Mouse (Mus musculus) cerebellum, adult 18-20 months (tissue): Measurements from ENCODE around the gene Cdk4.
"Not testable (repeated sequence)": the region's sequence is repeated elsewhere in the genome, so short reads cannot be mapped to it uniquely, and the experiment has no call there.

Experiments
- DNase-seq, 2 experiments: peaks; one replicate each; pipeline ENCODE4 v3.0.0; 2021

Cdk4 gene

DNA sequence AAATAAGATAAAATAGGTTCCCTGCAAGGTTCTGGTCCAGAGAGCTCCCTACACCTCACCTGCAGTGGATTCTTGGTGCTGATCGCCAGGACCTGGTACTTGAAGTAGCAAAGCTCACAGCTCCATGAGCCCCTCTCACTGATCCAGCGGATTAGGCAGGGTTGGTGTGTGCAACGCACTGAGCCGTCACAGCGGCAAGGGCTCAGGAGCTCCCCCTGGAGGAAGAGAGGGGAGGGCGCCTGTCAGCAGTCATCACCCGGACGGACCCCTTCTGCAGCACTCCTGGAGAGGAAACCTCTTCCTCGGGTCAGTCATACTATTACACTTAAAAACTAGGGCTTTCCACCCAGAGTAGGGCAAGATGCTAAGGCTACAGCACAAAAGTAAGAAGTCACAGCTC, 5.2 kb upstream of the Cdk4 start:
- DNase-seq: peak; percentile 79 to 85

DNA sequence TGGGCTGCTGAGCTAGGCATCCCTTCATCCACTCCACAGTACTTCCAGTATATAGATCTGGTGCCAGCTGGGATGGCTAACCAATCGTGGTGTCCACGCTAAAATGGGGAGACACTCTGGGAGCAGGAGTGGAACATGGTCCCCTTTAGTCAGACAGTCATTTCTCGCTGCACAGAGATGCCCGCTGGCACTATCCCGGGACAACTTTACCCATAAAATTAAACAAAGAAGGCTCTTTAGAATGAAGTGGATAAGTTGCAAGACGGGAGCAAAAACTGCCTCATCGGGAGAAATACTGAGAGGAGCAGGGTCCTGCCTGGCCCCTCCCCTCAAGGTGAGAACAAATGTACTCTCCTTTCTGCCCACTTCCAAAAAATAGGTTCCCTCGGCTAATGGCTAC, 4.6 kb upstream of the Cdk4 start:
- DNase-seq: peak in 1 of 2 experiments; percentile 35

DNA sequence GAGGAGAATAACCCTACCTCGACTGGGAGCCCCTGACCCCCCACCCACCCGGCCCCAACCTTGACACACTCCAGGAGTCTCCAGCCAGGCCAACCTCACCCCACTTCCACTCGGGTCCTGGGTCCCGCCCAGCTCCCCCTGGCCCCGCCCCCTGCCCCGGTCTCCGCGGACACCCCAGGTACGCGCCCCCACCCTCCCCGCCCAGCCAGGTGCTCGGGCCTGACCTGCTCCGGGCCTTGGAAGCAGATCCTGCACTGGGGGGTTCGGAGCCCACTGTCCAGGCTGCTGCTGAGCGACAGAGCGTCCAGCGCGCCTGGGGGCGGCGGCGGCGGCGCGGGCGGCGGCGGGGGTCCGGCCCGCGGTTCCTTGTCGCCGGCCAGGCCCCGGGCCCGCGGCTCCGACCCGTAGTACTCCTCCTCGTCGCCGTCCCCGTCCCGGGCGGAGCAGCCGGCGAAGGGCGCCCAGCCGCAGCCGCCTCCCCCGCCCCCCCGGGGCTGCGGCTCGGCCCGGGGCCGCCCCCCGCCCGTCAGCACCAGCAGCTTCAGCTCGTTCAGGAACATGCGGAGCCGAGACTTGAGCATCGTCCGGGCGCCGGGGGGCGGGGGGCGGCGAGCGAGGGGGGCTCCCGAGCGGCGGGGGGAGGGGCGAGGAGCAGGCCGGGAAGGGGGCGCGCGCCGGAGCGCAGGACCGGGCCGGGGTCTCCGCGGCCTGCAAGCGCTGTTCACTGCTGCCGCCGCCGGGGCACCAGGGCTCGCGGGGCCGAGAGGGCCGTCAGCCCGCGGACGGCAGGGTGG, 4.0 kb upstream of the Cdk4 start:
- peak; percentile 41 to 60 for DNase-seq

DNA sequence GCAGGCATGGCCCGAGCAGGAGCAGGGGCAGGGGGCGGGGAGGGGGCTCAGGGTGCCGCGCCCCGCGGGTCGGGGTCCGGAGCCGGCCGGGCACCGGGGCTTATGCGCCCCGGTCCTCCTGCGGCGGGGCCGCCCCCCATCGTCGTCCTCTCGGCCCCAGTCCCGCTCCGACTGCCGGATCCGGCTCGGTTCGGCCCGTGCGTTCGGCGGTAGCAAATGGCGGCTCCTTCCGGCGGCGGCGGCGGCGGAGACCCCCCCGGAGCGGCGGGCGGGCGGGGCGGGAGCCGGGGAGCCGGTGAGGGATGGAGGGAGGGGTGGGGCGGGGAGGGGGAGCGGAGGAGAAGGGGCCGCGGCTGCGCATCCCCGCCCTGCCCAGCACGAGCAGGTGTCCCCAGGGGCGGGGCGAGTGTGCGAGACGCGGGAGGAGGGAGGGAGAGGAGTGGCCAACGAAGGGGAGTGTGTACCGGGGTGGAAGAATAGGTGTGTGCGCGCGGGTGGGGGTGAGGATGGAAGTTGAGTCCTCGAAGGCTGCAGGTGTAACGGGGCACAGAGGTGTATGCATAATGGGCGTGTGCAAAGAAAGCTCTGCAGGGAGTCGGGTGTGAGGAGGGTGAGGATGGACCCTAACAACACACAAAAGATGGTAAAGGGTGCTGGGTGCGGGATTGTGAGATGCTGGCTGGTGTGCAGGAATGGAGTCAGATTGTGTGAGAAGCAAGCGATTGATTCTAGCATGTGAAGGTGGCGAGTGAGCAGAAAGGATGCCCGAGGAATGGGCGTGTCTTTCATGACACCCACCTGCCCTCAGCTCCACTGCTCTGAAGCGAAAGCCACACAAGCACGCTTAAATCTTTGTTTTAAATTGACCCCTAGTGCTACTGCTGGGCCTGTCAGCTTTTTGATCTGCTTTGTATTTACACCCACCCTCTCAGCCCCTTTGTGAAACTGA, 3.1 kb upstream of the Cdk4 start, which contains the start of gene March9:
TSS of gene March9 (minus strand) at position 217 of the 949 bp plus-strand sequence.
- peak; percentile 89 to 95 for DNase-seq

DNA sequence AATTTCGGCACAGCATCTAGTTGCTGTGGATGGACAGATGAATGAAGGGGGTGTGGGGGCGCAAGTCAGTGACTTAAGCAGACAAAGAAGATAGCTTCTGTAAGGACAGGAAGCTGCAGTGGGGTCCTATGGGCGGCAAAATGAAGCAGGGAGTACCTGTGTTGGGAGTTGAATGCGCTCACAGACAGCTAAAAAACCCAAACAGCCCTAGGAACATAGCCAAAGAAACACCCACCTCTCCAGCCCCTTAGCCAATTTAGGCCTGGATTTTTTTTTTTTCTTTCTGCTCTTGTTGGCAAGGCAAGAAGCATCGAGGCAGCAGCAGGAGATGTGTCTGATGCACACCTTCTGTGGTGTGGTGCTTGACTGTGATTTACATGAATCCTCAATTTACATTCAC, 2.2 kb upstream of the Cdk4 start:
- DNase-seq: no peak

DNA sequence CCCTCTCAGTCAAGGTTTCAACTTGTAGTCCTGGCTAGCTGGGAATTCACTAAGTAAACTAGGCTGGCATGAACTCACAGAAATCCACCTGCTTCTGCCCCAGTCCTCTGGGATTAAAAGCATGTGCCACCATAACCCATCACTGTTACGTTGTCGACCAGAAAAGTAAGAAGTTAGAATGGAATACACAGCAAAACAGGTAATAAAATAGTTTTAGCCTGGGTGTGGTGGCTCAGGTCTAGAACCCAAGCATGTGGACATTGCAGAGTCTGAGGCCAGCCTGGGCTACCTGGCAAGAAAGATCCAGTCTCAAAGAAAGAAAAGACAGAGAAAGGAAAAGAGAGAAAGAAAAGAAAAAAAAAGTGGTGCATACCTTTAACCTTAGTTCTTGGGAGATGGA, 1.8 kb upstream of the Cdk4 start:
- DNase-seq: no peak

DNA sequence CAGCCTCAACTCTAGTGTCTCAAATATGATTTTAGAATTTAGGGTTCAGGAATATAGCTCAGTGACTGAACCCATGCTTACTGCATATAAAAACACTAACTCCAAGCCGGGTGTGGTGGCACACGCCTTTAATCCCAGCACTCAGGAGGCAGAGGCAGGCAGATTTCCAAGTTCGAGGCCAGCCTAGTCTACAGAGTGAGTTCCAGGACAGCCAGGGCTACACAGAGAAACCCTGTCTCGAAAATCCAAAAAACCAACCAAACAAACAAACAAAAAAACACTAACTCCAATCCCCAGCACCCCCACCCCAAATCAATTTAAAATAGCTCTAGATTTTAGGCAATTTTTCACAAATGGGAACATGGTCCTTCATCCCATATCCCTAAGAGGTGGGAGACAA, 1.2 kb upstream of the Cdk4 start:
- not testable (repeated sequence) for DNase-seq

DNA sequence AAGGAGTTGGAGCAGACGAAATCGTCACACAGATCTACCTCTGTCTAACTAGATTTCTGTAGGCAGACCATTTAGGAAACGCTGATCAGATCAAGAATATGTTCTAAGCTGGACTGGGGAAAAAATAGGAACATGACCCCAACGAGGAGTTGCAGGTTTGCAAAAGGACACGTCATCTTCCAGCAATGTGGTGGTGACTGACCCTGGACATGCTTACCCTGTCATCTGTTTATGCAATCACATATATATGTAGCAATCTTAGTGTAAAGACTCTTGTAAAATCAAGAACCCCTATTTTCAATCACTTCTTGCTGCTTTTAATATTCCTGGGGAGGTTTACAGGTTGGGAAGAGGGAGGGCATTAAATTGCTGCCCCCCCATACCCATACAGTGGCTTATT, 831 bp upstream of the Cdk4 start:
- no peak for DNase-seq

DNA sequence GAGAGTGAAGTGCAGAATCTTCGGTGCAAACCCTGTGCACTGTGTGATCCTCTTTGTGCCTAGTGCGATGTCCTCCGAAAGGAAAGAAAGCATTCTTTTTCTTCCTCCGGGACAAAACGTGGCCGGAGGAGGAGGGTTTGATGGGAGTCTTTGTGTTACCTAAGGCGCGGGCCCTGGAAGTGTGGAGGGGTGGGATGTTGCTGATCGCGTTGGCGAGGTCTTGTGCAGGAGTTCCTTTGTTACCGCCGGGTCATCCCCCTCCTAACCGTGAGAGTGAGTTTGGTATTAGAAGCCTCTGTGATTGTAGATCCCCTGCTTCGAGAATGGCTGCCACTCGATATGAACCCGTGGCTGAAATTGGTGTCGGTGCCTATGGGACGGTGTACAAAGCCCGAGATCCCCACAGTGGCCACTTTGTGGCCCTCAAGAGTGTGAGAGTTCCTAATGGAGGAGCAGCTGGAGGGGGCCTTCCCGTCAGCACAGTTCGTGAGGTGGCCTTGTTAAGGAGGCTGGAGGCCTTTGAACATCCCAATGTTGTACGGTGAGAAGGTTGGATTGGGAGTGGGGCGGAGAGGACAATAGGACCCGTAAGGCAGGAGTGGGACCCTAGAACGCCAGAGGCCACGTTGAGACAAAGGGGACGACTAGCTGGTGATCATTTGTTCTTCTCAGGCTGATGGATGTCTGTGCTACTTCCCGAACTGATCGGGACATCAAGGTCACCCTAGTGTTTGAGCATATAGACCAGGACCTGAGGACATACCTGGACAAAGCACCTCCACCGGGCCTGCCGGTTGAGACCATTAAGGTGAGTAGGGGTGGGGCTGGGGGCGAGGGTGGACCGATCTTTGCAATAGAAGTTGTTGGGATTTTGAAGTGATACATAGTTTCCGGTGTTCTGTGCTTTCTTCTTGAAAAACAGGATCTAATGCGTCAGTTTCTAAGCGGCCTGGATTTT, 858 bp downstream of the Cdk4 start:
- peak in 1 of 2 experiments; percentile 41 for DNase-seq

DNA sequence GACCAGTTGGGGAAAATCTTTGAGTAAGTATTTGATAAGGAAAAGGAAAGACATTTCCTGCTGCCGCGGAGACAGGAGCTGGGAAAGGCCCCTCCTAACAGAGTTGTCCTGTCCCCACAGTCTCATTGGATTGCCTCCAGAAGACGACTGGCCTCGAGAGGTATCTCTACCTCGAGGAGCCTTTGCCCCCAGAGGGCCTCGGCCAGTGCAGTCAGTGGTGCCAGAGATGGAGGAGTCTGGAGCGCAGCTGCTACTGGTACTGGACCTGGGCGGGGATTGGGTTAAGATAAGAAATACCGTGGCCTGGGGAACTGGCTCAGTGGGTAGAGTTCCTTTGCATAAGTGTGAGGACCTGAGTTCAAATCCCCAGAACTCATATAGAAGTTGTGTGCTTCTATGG, 2.6 kb downstream of the Cdk4 start:
- DNase-seq: no peak

DNA sequence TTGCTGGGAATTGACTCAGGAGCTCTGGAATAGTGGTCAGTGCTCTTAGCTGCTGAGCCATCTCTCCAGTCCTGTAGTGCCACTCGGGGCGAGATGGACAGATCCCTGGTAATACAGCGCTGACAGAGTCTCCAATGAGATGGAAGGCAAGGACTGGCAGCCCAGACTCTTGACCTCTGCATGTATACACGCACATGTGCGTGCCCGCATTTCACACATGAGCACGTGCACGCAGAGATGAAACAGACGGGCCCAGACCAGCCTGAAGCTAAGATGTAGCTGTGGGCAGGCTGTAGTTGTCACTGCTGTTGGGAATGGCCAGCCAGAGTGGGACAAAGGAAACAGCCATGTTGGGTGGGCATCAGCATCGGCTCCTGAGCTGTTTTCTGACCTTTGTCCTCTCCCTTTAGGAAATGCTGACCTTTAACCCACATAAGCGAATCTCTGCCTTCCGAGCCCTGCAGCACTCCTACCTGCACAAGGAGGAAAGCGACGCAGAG, 3.2 kb downstream of the Cdk4 start:
- no peak for DNase-seq

DNA sequence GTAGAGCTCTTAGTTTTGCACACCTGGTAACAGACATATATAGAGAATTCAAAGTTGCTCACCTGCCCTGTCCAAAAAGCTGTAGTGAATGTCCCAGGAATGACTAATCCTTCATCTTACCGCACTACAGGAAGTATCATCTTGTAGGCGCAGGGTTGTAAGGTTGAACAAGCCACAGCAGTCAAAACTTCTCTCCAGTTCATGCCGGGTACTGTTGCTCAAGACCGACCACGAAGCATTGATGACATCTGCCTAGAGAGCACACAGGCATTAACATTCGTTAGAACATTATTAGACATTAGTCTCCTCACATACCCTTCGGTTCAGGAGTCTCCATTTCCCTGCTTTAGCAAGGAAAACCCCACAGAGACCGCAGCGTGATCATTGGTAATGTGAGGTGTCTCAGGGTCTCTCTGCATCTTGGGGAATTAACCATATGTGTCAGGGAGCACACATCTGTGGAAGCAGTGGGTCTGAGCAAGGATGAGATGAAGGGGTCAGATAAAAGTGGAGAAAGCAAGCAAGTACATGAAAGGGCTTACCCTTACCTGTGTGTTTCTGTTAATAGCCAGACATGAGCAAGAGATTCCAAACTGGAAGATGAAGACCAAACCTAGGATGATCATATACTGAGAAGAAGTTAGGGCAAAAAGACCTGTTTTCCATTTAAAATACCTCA, 5.2 kb downstream of the Cdk4 start:
- DNase-seq: no peak

DNA sequence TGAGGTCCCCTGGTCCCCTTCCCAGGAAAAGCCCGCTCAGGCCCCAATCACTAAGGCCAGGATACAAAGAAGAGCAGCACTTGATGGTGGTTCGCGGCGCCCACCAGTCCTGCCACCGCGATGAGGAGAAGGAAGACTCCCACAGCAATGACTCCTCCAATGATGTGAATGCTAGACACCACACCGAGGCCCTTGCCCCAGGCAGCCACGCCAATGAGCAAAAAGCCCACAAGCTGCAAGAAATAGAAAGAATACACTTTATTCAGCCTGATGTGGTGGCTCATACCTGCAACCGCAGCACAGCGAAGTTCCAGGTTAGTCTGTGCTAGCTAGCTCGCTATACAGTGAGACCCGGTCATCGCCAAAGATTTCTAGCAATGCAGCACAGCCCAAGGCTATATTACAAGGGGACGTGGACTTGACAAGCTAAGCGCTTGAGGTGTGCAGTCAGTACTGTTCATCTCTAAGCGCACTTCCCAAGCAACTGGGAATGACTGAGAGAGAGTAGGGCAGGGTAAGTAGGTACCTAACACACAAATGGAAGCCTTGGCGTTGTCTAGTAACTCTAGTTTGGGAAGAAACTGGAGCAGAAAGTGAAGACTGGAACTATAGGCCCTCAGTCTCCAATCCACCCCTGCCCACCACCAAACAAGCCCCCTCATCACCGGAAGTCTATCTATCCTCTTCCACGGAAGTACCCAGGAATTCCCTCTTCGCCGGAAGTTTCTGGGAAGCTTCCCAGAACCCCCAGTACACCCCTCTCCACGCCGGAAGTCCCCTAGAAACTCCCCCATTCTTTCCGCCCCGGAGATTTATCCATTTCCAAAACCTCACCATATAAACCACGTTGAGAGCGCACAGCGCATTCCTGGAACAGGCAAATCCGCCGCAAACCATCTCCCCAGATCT, 6.2 kb downstream of the Cdk4 start:
- peak in 1 of 2 experiments; percentile 33 for DNase-seq

DNA sequence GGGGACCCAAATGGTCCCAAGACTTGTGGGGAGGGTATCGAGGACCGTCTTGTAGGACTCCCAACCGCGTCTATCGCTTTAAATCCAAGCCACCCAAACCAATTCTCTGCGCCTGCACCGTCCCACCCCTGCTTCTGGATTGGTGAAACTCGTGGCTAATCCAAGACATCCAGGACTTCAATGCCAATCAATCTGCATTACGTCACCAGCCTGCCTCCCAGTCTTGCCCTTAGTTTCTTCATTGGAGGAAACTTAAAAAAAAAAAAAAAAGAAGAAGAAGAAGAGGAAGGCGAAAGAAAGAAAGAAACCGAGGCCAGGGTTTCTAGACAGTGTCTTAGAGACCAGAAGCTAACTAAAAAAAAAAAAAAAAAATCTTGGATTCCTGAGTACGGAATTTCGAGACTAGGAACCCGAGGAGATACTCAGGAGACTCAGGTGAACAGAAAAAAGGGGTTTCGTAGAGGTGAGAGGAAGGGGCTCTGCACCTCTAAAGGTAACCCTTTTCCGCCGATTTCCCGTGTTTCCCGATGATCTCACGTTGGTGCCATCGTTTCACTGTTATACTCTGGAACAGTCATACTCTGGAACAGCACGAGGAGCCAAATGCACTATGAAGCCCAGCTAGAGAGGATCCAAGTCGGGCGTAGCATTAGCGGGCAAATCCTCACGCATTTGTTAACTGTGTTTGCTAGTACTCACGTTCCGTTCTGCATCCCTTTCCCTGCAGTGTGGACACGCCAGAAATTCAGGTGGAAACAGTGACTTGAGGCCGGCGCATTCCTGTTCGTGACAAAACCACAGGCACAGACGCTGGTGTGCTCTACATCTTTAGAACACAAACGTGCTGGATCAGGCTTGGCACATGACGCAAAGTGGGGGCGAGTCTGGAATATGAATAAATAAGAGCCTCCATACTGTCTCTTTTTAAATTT, 7.1 kb downstream of the Cdk4 start, which contains the start of gene Tspan31:
TSS of gene Tspan31 (minus strand) at position 75 of the 932 bp plus-strand sequence.
- DNase-seq: peak; percentile 88 to 97

DNA sequence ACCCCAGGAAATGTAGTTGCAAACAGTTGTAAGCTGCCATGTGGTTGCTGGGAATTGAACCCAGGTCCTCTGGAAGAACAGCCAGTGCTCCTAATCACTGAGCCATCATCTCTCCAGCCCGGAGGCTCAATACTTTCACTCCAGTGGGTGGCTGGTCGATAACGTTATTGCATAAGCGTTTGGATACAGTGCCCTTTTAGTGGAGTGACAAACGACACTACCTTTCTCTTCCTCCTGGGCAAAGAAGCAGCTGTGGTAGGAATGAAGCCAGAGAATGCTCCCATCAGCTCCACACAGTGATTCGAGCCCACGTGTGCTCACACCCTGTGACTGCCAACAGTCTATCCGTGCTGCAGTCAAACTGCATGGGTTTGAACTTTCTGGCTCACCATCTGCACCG, 7.9 kb downstream of the Cdk4 start:
- DNase-seq: no peak

DNA sequence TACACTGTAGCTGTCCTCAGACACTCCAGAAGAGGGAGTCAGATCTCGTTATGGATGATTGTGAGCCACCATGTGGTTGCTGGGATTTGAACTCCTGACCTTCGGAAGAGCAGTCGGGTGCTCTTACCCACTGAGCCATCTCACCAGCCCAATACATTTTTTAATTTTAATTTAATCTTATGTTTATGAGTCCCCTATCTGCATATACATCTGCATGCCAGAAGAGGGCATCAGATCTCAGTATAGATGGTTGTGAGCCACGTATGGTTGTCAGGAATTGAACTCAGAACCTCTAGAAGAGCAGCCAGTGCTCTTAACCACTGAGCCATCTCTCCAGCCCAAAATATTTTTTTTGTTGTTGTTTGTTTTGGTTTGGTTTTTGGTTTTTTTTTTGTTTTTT, 8.9 kb downstream of the Cdk4 start:
- DNase-seq: not testable (repeated sequence)

DNA sequence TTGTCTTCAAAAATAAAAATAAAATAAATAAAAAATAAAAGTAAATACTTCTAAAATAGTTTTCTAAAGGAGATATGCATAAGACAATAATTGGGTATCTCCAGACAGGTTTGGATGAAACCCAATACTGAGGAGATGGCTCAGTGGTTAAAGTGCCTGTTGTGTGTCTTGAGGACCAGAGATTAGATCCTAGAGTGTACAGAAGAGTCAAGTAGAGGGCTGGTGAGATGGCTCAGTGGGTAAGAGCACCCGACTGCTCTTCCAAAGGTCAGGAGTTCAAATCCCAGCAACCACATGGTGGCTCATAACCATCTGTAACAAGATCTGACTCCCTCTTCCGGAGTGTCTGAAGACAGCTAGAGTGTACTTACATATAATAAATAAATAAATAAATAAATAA, 9.6 kb downstream of the Cdk4 start:
- not testable (repeated sequence) for DNase-seq

DNA sequence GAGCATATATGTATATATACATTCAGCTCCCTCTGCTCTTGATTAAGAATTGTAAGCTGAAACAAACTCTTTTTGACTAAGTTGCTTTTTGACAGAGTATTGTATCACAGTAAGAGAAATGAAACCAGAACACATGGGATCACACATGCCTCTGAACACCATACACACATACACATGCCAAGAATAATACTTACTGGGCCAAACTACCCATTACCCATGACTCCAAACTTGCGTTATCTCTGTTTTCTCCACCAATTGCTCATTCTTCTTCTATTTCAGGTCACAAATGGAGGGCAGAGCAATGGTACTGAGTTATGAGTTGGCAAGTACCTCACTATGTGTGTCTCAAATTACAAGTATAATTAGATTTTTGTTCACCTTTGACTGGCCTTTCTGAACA, 10.6 kb downstream of the Cdk4 start:
- no peak for DNase-seq

DNA sequence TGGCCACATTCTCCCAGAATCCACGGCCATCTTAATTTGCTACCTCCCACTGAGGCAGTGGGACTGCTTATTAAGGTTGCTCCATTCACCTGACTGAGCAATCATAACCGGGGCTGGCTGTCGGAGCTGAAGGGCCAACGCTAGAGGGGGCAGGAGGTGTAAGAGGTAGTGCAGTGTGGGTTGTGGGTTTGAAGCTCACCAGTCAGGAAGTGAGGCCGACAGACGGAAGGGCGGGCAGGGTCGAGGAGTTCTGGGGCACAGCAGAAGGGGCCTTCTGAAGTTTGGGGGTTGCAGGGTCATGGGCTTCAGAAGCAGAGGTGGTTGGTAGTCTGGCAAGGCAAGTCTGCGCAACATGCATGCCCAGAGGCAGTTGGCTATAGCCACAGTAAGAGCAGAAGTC, 11.7 kb downstream of the Cdk4 start, which contains the start of gene Agap2:
TSS of gene Agap2 (plus strand) at position 205 of the 400 bp plus-strand sequence.
- DNase-seq: no peak
